Mouse (Mus musculus) embryonic facial prominence, embryonic 15.5 days (tissue): Measurements from ENCODE around the gene Tns3. TPM values are rescaled to one million over a fixed set of nuclear protein-coding genes. Genes with fewer than 3 reads are reported as not detected.

Experiments
- ATAC-seq: fragments of 200-750 bp; cut with Nextera tagmentation; 2 replicates; pipeline ENCODE4 v1.8.0; 2017; ENCODE audit warnings: low read depth, moderate TSS enrichment; ENCODE audit not compliant: insufficient number of reproducible peaks, low FRiP score, low TSS enrichment
- H3K27ac ChIP-seq: fragments of 300-500 bp; sonication (generic); replicated peaks from 2 replicates; pipeline ENCODE4 v1.5.1; 2015; ENCODE audit warnings: mild to moderate bottlenecking, inconsistent platforms
- H3K27me3 ChIP-seq: fragments of 300-500 bp; sonication (generic); 2 replicates; pipeline ENCODE4 v1.6.1; 2015; ENCODE audit warnings: inconsistent platforms
- H3K36me3 ChIP-seq: fragments of 300-500 bp; sonication (generic); 2 replicates; pipeline ENCODE4 v1.6.1; 2015; ENCODE audit warnings: mild to moderate bottlenecking, inconsistent platforms
- H3K4me1 ChIP-seq: fragments of 300-500 bp; sonication (generic); 2 replicates; pipeline ENCODE4 v1.6.1; 2015; ENCODE audit warnings: inconsistent platforms
- H3K4me2 ChIP-seq: fragments of 300-500 bp; sonication (generic); replicated peaks from 2 replicates; pipeline ENCODE4 v1.6.1; 2015; ENCODE audit warnings: mild to moderate bottlenecking, inconsistent platforms
- H3K4me3 ChIP-seq: fragments of 300-500 bp; sonication (generic); replicated peaks from 2 replicates; pipeline ENCODE4 v1.5.1; 2015; ENCODE audit warnings: mild to moderate bottlenecking, inconsistent platforms
- H3K9ac ChIP-seq: fragments of 300-500 bp; sonication (generic); 2 replicates; pipeline ENCODE4 v1.6.1; 2015; ENCODE audit warnings: inconsistent platforms
- H3K9me3 ChIP-seq: fragments of 300-500 bp; sonication (generic); replicated peaks from 2 replicates; pipeline ENCODE4 v1.6.1; 2016; ENCODE audit warnings: inconsistent platforms
- WGBS: fragments of 180-500 bp; shearing (Covaris S2); methylation state at CpG from one replicate; pipeline ENCODE4 v1.1.7; 2015; 5-methylcytosine and 5-hydroxymethylcytosine counted together
- polyA plus RNA-seq: library from polyadenylated mRNA; unstranded; fragments of >200 nt; fragmentation: Nextera tagmentation; extraction: Ambion mirVana; gene quantifications from 2 replicates; pipeline ENCODE4 v1.2.1, GENCODE M21; 2015

Tns3 gene
- polyA plus RNA-seq, 1 experiment from 2014 or later, result 23.4 TPM

DNA sequence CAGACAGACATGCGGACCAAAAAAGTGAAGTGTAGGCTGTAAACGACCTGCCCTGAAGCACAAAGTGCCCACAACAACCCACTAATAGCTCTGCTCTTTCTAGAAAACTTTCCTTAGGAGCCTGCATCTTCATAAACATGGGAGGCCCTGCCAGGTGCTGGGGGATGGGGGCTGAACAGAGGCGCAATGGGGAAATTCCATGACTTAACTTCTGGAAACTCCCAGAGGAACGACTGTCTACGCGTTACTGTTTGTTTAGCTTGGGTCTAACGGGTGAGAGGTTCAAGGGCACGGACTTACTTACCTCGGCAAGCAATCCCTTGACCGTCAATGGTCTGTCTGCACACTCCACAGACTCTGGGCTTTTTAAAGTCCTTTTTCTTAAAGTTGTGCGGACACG, 48.9 kb downstream of the Tns3 start:
- Histone ChIP-seq H3K9ac (no peak overlapping the region), H3K9me3 (no peaks in the 10 kb centered on the region), H3K4me2 (no peak overlapping the region), H3K27ac (no peak overlapping the region), H3K4me3 (no peak overlapping the region), H3K27me3 (no peaks in the 10 kb centered on the region), H3K4me1 (peaks cover 25% of the 10 kb centered on the region), H3K36me3 (peaks cover 25% of the 10 kb centered on the region)
- ATAC-seq, result no peak
- 64% methylated on average over 12 of the region's 12 CpGs for WGBS

DNA sequence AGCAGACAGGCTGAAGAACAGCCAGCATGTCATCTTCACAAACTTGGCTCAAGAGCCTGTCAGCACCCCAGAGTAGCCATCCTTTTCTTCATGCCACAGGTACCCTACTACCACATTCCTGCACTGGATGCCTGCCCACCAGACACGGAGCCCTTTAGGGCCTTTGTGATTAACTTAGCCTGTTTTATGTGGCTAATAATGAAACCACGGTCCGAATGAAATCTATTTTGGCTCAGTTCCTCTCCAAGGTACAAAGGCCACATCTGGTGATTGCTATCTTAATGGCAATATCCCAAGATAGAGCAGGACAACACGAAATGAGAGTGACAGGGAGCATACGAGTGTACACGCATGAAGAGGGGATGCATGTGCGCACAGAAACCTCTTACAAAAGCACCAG, 53.9 kb downstream of the Tns3 start:
- Histone ChIP-seq H3K27ac (no peak overlapping the region), H3K4me3 (no peak overlapping the region), H3K4me1 (peaks cover 23% of the 10 kb centered on the region), H3K36me3 (peaks cover 33% of the 10 kb centered on the region), H3K4me2 (no peak overlapping the region), H3K9ac (no peak overlapping the region), H3K27me3 (no peaks in the 10 kb centered on the region), H3K9me3 (no peaks in the 10 kb centered on the region)
- 64% methylated on average over 7 of the region's 7 CpGs for WGBS
- no peak for ATAC-seq

DNA sequence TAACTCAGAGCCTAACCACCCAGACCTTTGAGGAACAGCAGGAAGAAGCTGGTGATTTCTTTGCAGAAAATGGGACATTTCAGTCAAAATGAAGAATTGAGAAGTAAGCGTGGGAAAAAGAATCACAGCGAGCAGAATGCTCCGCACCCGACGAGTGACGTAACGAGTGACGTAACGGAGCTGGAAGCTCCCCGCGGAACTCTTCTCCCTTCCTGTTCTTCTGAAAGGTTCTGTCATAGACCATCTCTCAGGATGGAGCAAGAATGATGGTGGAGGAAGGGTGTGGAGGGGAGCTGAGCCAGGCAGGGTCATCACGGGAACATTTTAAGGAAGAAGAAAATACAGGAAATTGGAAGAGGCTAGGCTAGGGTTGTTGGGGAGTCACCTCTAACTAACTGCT, 54.5 kb downstream of the Tns3 start:
- 83% methylated on average over 12 of the region's 12 CpGs for whole genome bisulfite sequencing
- no peak overlapping the region for H3K4me3 ChIP-seq
- no peak for ATAC-seq
- H3K27ac ChIP-seq, result no peak overlapping the region
- no peak overlapping the region for H3K9ac ChIP-seq
- H3K4me1 ChIP-seq, result peaks cover 23% of the 10 kb centered on the region
- H3K36me3 ChIP-seq, result peaks cover 32% of the 10 kb centered on the region
- no peak overlapping the region for H3K4me2 ChIP-seq
- no peaks in the 10 kb centered on the region for H3K9me3 ChIP-seq
- H3K27me3 ChIP-seq, result no peaks in the 10 kb centered on the region

DNA sequence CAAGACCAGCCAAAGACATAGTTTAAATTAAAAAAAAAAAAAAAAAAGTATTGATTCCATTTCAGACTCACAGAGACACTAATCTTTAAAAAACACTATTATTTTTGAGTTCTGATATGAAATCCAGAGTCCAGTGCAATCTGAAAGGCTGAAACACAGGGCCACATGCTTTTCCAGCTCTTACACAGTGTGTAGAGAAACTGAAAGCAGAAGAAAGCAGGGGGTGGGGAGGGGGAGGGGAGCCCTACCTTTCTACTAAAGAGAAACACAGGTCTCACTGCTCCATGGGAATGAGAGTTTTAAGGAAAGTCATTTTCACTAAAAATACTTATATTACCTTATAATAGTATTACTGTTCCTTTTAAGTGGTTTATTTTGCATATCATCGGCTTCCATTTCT, 57.2 kb downstream of the Tns3 start:
- H3K36me3 ChIP-seq, result peaks cover 14% of the 10 kb centered on the region
- H3K4me1 ChIP-seq, result peaks cover 23% of the 10 kb centered on the region
- no peak overlapping the region for H3K4me3 ChIP-seq
- no peak overlapping the region for H3K9ac ChIP-seq
- H3K4me2 ChIP-seq, result no peak overlapping the region
- no peak for ATAC-seq
- no peak overlapping the region for H3K27ac ChIP-seq
- H3K9me3 ChIP-seq, result no peaks in the 10 kb centered on the region
- 98% methylated on average over 1 of the region's 1 CpGs for WGBS
- H3K27me3 ChIP-seq, result no peaks in the 10 kb centered on the region

DNA sequence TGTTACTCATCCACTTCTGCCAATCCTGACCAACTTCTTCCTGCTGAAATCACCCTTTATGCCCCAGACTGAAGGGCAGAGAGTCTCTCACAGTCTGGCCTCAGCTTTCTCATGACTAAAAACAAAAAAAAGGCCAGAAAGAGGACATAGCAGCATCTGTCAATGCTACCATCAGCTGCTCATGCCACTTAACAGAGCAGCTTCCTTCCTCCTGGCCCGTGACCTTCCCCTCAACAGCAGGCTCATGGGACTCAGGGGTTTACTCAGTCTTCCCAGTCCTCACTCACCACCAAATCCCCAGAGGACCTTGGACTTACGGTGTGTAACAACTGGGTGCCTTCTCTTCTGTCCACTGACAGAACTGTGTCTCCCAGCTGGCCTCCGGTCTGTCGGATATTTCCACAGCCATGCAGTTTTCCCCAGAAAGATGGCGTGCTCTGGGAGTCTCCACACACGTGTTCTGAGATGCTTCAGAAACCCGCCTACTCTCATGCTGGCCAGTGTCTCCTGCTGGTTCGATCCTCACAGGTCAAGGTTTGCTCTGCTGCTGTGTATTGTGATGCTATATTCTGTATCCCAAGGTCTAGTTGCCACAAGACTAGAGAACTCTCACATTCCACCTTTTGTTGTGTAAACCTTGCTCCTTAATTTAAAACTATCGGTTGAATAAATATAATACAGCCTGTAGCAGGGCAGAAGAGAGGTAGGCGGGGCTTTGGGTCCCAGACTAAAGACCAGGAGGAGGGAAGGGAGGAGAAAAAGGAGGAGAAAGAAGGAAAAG, 59.4 kb downstream of the Tns3 start:
- Histone ChIP-seq H3K9ac (no peak overlapping the region), H3K27me3 (no peaks in the 10 kb centered on the region), H3K9me3 (no peaks in the 10 kb centered on the region), H3K4me2 (no peak overlapping the region), H3K4me1 (peaks cover 18% of the 10 kb centered on the region), H3K4me3 (no peak overlapping the region), H3K36me3 (peaks cover 8% of the 10 kb centered on the region; the same call in 1 of the 2 replicates), H3K27ac (no peak overlapping the region)
- no peak for ATAC-seq
- WGBS, result 84% methylated on average over 10 of the region's 10 CpGs

DNA sequence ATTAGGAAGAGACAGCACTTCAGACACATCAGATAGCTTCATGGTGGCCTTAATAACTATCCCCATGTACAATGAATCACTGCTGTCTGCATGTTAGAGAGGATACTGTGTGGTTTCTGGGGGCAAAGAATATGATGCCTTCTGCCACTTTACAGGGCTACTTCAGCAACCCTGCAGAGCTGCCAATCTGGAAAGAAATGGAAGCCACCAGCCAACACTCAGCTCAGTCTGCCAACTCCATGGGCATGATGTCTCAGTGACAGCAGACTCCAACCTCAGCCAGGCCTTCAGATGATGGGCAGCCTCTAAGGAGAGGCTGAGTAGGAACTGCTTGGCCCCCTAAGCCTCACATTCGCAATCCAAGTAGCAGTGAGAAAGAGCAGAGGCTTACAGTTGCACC, 61.7 kb downstream of the Tns3 start:
- Histone ChIP-seq H3K27ac (no peak overlapping the region), H3K9me3 (no peaks in the 10 kb centered on the region)

DNA sequence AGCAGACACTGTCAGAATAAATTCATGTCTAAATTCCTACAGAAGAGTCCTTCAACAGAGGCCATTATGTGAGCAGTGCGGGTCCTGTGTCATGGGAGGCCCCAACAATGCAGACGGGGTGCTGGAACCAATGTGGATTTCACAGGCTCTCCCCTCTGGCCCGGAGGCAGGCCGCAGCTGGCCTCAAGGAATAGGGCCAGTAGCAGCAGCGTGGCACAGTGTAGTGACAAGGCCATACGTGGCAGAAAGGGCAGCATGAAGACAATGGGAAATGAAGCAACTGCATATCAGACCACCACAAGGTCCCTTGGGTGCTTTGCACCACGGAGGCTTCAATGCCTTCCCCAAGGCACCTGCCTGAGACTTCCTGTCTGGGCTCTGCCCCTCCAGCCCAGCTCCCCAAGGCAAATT, 62.9 kb downstream of the Tns3 start:
- H3K9ac ChIP-seq, result no peak overlapping the region
- peaks cover 7% of the 10 kb centered on the region for H3K4me1 ChIP-seq
- H3K9me3 ChIP-seq, result no peaks in the 10 kb centered on the region
- ATAC-seq, result no peak; the same call in 1 of the 2 replicates
- no peak overlapping the region for H3K4me3 ChIP-seq
- no peaks in the 10 kb centered on the region for H3K27me3 ChIP-seq
- H3K36me3 ChIP-seq, result peaks cover 11% of the 10 kb centered on the region; the same call in 1 of the 2 replicates
- H3K27ac ChIP-seq, result no peak overlapping the region
- no peak overlapping the region for H3K4me2 ChIP-seq
- WGBS, result 39% methylated on average over 7 of the region's 7 CpGs

More for the DNA sequence above, 61.7 kb downstream of the Tns3 start:
- 71% methylated on average over 1 of the region's 1 CpGs for WGBS
- Histone ChIP-seq H3K36me3 (peaks cover 9% of the 10 kb centered on the region; the same call in 1 of the 2 replicates), H3K27me3 (no peaks in the 10 kb centered on the region), H3K9ac (no peak overlapping the region), H3K4me3 (no peak overlapping the region), H3K4me2 (no peak overlapping the region), H3K4me1 (peaks cover 7% of the 10 kb centered on the region)
- no peak for ATAC-seq

DNA sequence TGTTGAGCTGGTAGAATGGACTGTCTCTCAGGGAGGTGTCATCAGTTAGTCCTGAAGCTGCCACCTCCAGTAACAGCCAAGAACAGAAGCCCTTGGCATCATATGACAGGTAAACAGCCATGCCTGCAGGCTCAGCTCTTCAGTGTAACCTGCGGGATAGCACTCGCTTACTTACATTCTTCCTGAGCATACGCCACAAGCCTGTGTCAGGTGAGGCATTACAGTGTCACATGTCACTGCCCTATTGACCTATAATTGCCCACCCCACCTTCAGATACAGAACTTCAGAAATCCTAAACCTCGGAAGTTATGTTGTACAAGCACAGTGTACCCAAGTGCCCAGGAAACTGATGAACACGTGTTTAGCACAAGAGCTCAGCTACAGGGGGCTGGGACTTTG, 68.7 kb downstream of the Tns3 start:
- Histone ChIP-seq H3K36me3 (peaks cover 14% of the 10 kb centered on the region; the same call in 1 of the 2 replicates), H3K4me3 (no peak overlapping the region), H3K9ac (no peak overlapping the region), H3K27me3 (no peaks in the 10 kb centered on the region), H3K4me2 (no peak overlapping the region), H3K4me1 (peaks cover 8% of the 10 kb centered on the region; the same call in 1 of the 2 replicates), H3K27ac (no peak overlapping the region), H3K9me3 (no peaks in the 10 kb centered on the region)
- 70% methylated on average over 5 of the region's 5 CpGs for WGBS
- no peak for ATAC-seq

DNA sequence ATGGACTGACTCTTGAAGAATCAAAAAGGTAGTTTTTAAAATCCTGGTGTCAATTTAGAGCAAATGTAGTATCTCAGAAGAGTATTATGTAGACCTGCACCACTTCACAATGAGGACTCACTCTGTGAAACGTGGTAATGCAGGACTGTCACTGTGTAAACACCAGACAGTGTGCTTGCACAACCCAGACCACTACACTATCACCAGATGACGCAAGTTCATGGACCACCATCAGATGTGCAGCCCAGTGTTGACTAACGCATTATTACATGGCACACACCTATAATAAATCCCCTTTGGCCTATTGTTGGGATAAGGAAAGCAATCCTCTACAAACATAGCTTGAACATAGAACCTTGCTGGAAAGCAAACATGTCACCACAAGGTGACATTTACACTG, 71.2 kb downstream of the Tns3 start:
- Histone ChIP-seq H3K36me3 (0 out of 2 replicates have a peak, but pooled peaks cover 11% of the 10 kb centered on the region), H3K4me1 (peaks cover 14% of the 10 kb centered on the region; the same call in 1 of the 2 replicates), H3K9me3 (no peaks in the 10 kb centered on the region), H3K27ac (no peak overlapping the region), H3K9ac (no peak overlapping the region), H3K27me3 (no peaks in the 10 kb centered on the region), H3K4me3 (no peak overlapping the region), H3K4me2 (no peak overlapping the region)
- 83% methylated on average over 3 of the region's 3 CpGs for WGBS
- ATAC-seq, result no peak

DNA sequence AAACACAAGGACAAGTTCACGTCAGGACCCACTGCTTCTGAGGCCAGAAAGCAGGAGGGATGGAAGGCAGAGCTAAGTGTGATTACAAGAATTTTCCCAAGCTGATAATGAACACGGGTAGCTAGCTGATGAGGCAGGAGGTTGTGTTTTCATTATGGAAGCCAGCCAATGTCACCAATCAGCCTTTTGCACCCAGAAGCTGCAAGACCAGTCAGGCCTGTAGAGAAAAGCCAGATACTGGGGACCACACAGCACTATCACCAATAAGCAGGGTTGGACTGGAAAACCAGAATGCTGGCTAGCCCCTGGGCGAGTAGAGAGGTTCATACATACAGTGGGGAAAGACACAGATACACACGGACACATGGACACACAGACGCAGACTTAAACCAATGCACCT, 73.1 kb downstream of the Tns3 start:
- Histone ChIP-seq H3K9me3 (no peaks in the 10 kb centered on the region), H3K9ac (no peak overlapping the region), H3K4me1 (peaks cover 14% of the 10 kb centered on the region), H3K4me2 (no peak overlapping the region), H3K4me3 (no peak overlapping the region), H3K36me3 (0 out of 2 replicates have a peak, but pooled peaks cover under 1% of the 10 kb centered on the region), H3K27ac (no peak overlapping the region; the same call in 1 of the 2 replicates), H3K27me3 (no peaks in the 10 kb centered on the region)
- no peak for ATAC-seq
- 69% methylated on average over 5 of the region's 5 CpGs for WGBS

DNA sequence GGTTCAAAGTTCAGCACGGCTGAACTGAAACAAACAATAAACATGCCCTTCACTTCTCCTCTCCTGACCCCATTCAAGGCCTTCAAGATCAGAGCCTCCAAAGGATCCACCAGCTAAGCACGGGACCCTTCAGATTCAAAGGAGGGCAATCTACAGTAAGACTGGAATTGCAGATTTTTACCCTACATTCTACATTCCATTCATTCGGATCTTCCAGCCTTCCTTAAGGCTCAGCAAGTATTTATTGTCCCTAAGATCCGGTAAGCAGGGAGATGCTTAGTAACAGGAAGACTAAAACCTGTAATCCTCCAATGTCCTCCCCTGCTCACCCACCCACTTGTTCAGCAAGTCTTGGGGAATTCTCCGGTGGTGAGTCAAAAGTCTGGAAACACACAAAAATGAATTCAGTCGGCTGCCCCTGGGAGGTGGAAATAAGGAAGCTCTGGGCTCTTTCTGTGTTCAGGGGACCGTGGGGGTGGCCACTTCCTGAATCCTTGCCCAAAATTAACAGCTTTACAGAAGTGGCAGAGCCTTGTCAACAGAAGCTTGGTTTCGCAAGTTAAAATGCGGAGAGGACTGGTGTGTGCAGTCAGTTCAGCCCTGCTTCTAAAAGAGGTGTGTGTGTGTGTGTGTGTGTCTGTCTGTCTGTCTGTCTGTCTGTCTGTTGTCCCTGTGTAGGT, 75.0 kb downstream of the Tns3 start:
- Histone ChIP-seq H3K9ac (no peak overlapping the region), H3K4me2 (no peak overlapping the region), H3K4me3 (no peak overlapping the region), H3K4me1 (peaks cover 24% of the 10 kb centered on the region), H3K36me3 (no peaks in the 10 kb centered on the region), H3K27me3 (no peaks in the 10 kb centered on the region), H3K9me3 (no peaks in the 10 kb centered on the region), H3K27ac (peak overlapping the region; percentile 17; the same call in 1 of the 2 replicates)
- 51% methylated on average over 9 of the region's 9 CpGs for WGBS
- ATAC-seq, result no peak
